ENCODE assay signal across 17 mouse cellular contexts in genomic region chr4:73489199-73489598, GRCm38 (mm10).
DNase-seq lines count a peak whose midpoint lies in the region; ATAC-seq and TF ChIP-seq lines count a peak whose summit lies in the region.
"Had no signal": no experiment of that assay in that cellular context is flagged by ENCODE, and none has a peak within 500 bp of the region (broad histone marks: within the 10 kb centered on the region; RNA-seq: fewer than 3 reads in every experiment).

No protein-coding gene starts in this region.

- H3K4me3 ChIP-seq in kidney, embryonic 15.5 days (replicated peaks), result no peak overlapping the region
- H3K4me3 ChIP-seq in forebrain, embryonic 14.5 days (ENCODE audit: low read depth, low read length), result no peak overlapping the region
- H3K4me3 ChIP-seq in limb, embryonic 14.5 days (replicated peaks; ENCODE audit: low read length), result no peak overlapping the region
- H3K4me3 ChIP-seq in intestine, embryonic 16.5 days (ENCODE audit: low read length), result no peak overlapping the region
- H3K4me3 ChIP-seq: gastrocnemius, adult 2 months; liver, embryonic 15.5 days had no signal

- H3K36me3 ChIP-seq in kidney, embryonic 15.5 days, result no peaks in the 10 kb centered on the region
- H3K36me3 ChIP-seq in forebrain, embryonic 14.5 days (ENCODE audit: control insufficient read depth, insufficient read depth, low read length), result no peaks in the 10 kb centered on the region
- no peaks in the 10 kb centered on the region for H3K36me3 ChIP-seq in limb, embryonic 14.5 days (ENCODE audit: control insufficient read depth, insufficient read depth, low read length)
- H3K36me3 ChIP-seq in intestine, embryonic 16.5 days (ENCODE audit: control insufficient read depth, insufficient read depth, low read length), result no peaks in the 10 kb centered on the region
- H3K36me3 ChIP-seq: liver, embryonic 15.5 days had no signal

- intact Hi-C loops in left cerebral cortex, postnatal 4 days (cut with DNase I), result no loop called here

- no peak for TF ChIP-seq POLR2A in limb, embryonic 14.5 days (IDR thresholded peaks at IDR 0.05; ENCODE audit: borderline replicate concordance, extremely low read depth, insufficient read depth, insufficient read length)

- H3K27me3 ChIP-seq in kidney, embryonic 15.5 days, result no peaks in the 10 kb centered on the region
- H3K27me3 ChIP-seq in forebrain, embryonic 14.5 days (replicated peaks; ENCODE audit: control insufficient read depth, insufficient read depth, low read length), result no peaks in the 10 kb centered on the region
- H3K27me3 ChIP-seq in limb, embryonic 14.5 days (ENCODE audit: control insufficient read depth, insufficient read depth, low read length), result no peaks in the 10 kb centered on the region
- H3K27me3 ChIP-seq in intestine, embryonic 16.5 days (replicated peaks; ENCODE audit: control insufficient read depth, insufficient read depth, low read length), result no peaks in the 10 kb centered on the region
- H3K27me3 ChIP-seq: liver, embryonic 15.5 days had no signal

- H3K9ac ChIP-seq in kidney, embryonic 15.5 days, result no peak overlapping the region
- no peak overlapping the region for H3K9ac ChIP-seq in forebrain, embryonic 14.5 days (ENCODE audit: low read length)
- H3K9ac ChIP-seq in limb, embryonic 14.5 days (ENCODE audit: low read depth, low read length, severe bottlenecking), result no peak overlapping the region
- no peak overlapping the region for H3K9ac ChIP-seq in intestine, embryonic 16.5 days (ENCODE audit: low read depth, low read length)
- H3K9ac ChIP-seq: liver, embryonic 15.5 days had no signal

- no peak for DNase-seq in kidney, postnatal 36 days
- peak; percentile 32 for DNase-seq in embryo, embryonic 10.5 days (ENCODE audit: low spot score)
- peak; percentile 10 for DNase-seq in forebrain, embryonic 14.5 days (ENCODE audit: low spot score)
- no peak for DNase-seq in limb, embryonic 14.5 days (ENCODE audit: low spot score)
- DNase-seq in left cerebral cortex, postnatal 4 days, result no peak
- DNase-seq in retina, postnatal 1 day, result no peak
- DNase-seq: adrenal gland, postnatal 36 days; cerebellum, postnatal 25 days; gastrocnemius, adult 2 months; heart, adult 18-20 months; heart, postnatal 36 days; kidney, adult 2 months; lung, postnatal 36 days; right cerebral cortex, postnatal 4 days had no signal

- 0 out of 2 replicates have a peak, but pooled peaks cover 3% of the 10 kb centered on the region for H3K9me3 ChIP-seq in kidney, embryonic 15.5 days (replicated peaks)
- H3K9me3 ChIP-seq in forebrain, embryonic 14.5 days (replicated peaks; ENCODE audit: control insufficient read depth, low read length), result no peaks in the 10 kb centered on the region
- H3K9me3 ChIP-seq in limb, embryonic 14.5 days (ENCODE audit: control insufficient read depth, low read length), result no peaks in the 10 kb centered on the region
- no peaks in the 10 kb centered on the region for H3K9me3 ChIP-seq in intestine, embryonic 16.5 days (ENCODE audit: control insufficient read depth, low read length)
- H3K9me3 ChIP-seq: liver, embryonic 15.5 days had no signal

- 16% methylated on average over 2 of the region's 2 CpGs for WGBS in kidney, embryonic 15.5 days
- 75% methylated on average over 2 of the region's 2 CpGs for WGBS in forebrain, embryonic 14.5 days
- 10% methylated on average over 2 of the region's 2 CpGs for WGBS in limb, embryonic 14.5 days
- WGBS in intestine, embryonic 16.5 days, result 35% methylated on average over 2 of the region's 2 CpGs

- peaks cover 6% of the 10 kb centered on the region; the same call in 1 of the 2 replicates for H3K4me1 ChIP-seq in kidney, embryonic 15.5 days
- H3K4me1 ChIP-seq in forebrain, embryonic 14.5 days (ENCODE audit: control insufficient read depth, insufficient read depth, low read length), result 0 out of 2 replicates have a peak, but pooled peaks cover 3% of the 10 kb centered on the region
- no peaks in the 10 kb centered on the region for H3K4me1 ChIP-seq in limb, embryonic 14.5 days (ENCODE audit: control insufficient read depth, insufficient read depth, low read length)
- H3K4me1 ChIP-seq in intestine, embryonic 16.5 days (ENCODE audit: control insufficient read depth, insufficient read depth, low read length), result no peaks in the 10 kb centered on the region
- H3K4me1 ChIP-seq: liver, embryonic 15.5 days had no signal

- no peak overlapping the region for H3K27ac ChIP-seq in kidney, embryonic 15.5 days
- no peak overlapping the region for H3K27ac ChIP-seq in forebrain, embryonic 14.5 days (ENCODE audit: low read depth, low read length)
- H3K27ac ChIP-seq in limb, embryonic 14.5 days (replicated peaks; ENCODE audit: low read depth, low read length), result no peak overlapping the region
- no peak overlapping the region for H3K27ac ChIP-seq in intestine, embryonic 16.5 days (ENCODE audit: low read length)
- H3K27ac ChIP-seq: gastrocnemius, adult 2 months; liver, embryonic 15.5 days had no signal

- H3K4me2 ChIP-seq in kidney, embryonic 15.5 days, result no peak overlapping the region
- no peak overlapping the region for H3K4me2 ChIP-seq in forebrain, embryonic 14.5 days (ENCODE audit: low read length)
- no peak overlapping the region for H3K4me2 ChIP-seq in limb, embryonic 14.5 days (replicated peaks; ENCODE audit: low read depth, low read length, severe bottlenecking)
- H3K4me2 ChIP-seq in intestine, embryonic 16.5 days (ENCODE audit: low read depth, low read length), result no peak overlapping the region
- H3K4me2 ChIP-seq: liver, embryonic 15.5 days had no signal

- ATAC-seq in kidney, embryonic 15.5 days (replicated peaks; ENCODE audit: low FRiP score), result peak; percentile 91
- no peak for ATAC-seq in forebrain, embryonic 14.5 days
- peak; percentile 43; the same call in 1 of the 2 replicates for ATAC-seq in limb, embryonic 14.5 days (ENCODE audit: low FRiP score, low read depth)
- no peak for ATAC-seq in intestine, embryonic 16.5 days

Comparison
In these comparisons a context has a peak if more than half of its experiments do, and no peak if none do; other contexts are left out.
1. ATAC-seq: peak in kidney, embryonic 15.5 days (single experiment) and limb, embryonic 14.5 days (single experiment); none in forebrain, embryonic 14.5 days (single experiment) and intestine, embryonic 16.5 days (single experiment).
2. DNase-seq: peak in embryo, embryonic 10.5 days (single experiment) and forebrain, embryonic 14.5 days (single experiment); none in kidney, postnatal 36 days (0 of 2), limb, embryonic 14.5 days (single experiment), left cerebral cortex, postnatal 4 days (single experiment) and retina, postnatal 1 day (single experiment).